Mouse (Mus musculus) intestine, embryonic 14.5 days (tissue): ENCODE results near the gene Lat2. TPM values are rescaled to one million over a fixed set of nuclear protein-coding genes. Genes with fewer than 3 reads are reported as not detected.

Experiments used
- microRNA-seq: library from miRNA; unstranded; fragments of <30 nt; microRNA quantifications from one replicate; pipeline ENCODE4, GENCODE M21; 2016
- polyA plus RNA-seq: library from polyadenylated mRNA; unstranded; fragments of >200 nt; fragmentation: Nextera tagmentation; extraction: Ambion mirVana; gene quantifications from 2 replicates; pipeline ENCODE4 v1.2.1, GENCODE M21; 2014

Lat2 gene
- polyA plus RNA-seq, 1 experiment from 2014 or later = 2.3 TPM

Small RNA genes within 50 kb of the gene (microRNA-seq; reads per million reads assigned to microRNA genes)
- gene Mir7228 = not detected

Other genes starting within 250 kb of the Lat2 start
- 85.9 and 101 TPM in 2 replicates for gene Gtf2ird1, start 158.3 kb downstream of the Lat2 start, polyA plus RNA-seq
- 4.7 and 4.8 TPM in 2 replicates for gene Clip2, start 62.6 kb downstream of the Lat2 start, polyA plus RNA-seq
- 0.08 TPM in 1 of 2 replicates, not detected in the other for gene Syna, start 54.9 kb downstream of the Lat2 start, polyA plus RNA-seq
- gene Rfc2, start 33.7 kb downstream of the Lat2 start, polyA plus RNA-seq = 298 and 318 TPM in 2 replicates
- 437 and 474 TPM in 2 replicates for gene Eif4h, start 24.5 kb upstream of the Lat2 start, polyA plus RNA-seq
- gene Limk1, start 73.6 kb upstream of the Lat2 start, polyA plus RNA-seq = 4.7 and 5.3 TPM in 2 replicates
- 24.2 and 31.4 TPM in 2 replicates for gene Eln, start 132.3 kb upstream of the Lat2 start, polyA plus RNA-seq